Mouse (Mus musculus): ENCODE measurements around the gene Utrn. TPM values are rescaled to one million over a fixed set of nuclear protein-coding genes. Genes with fewer than 3 reads are reported as not detected.

Utrn gene
- total and polyA plus RNA-seq, 2 experiments from 2014 or later: 48.4 to 61.6 TPM

- Histone ChIP-seq H3K36me3 (replicated peaks; ENCODE audit: control insufficient read depth, insufficient read depth, low read length) (no peaks in the 10 kb centered on the region), H3K4me1 (ENCODE audit: control insufficient read depth, insufficient read depth) (peaks cover 22% of the 10 kb centered on the region), H3K4me2 (ENCODE audit: low read depth, low read length) (no peak overlapping the region), H3K9me3 (replicated peaks; ENCODE audit: control insufficient read depth, low read length) (0 out of 2 replicates have a peak, but pooled peaks cover 2% of the 10 kb centered on the region), H3K4me3 (ENCODE audit: low read depth, low read length) (no peak overlapping the region), H3K27me3 (ENCODE audit: control insufficient read depth, insufficient read depth, low read length) (no peaks in the 10 kb centered on the region), H3K9ac (replicated peaks; ENCODE audit: low read depth, low read length) (no peak overlapping the region), H3K27ac (ENCODE audit: low read depth) (no peak overlapping the region)
- no peak for TF ChIP-seq EP300 (IDR thresholded peaks at IDR 0.05; ENCODE audit: low read depth)
- TF ChIP-seq CTCF (IDR thresholded peaks at IDR 0.05; ENCODE audit: low read depth): no peak
- ATAC-seq (ENCODE audit: insufficient read depth, low read depth): no peak
- no peak for DNase-seq (ENCODE audit: low spot score)
- 89% methylated on average over 15 of the region's 15 CpGs for WGBS
Observed at GRCm38 (mm10) chr10:12852416-12853195, 16.6 kb downstream of the Utrn start.

GRCm38 (mm10) chr10:12850781-12851471 is 18.2 kb downstream of the Utrn start:
- H3K27ac ChIP-seq (ENCODE audit: low read depth): 0 out of 2 replicates have a peak overlapping the region, but pooled peaks have one; percentile 32
- WGBS: 64% methylated on average over 7 of the region's 7 CpGs
- no peaks in the 10 kb centered on the region for H3K27me3 ChIP-seq (ENCODE audit: control insufficient read depth, insufficient read depth, low read length)
- no peak overlapping the region for H3K4me2 ChIP-seq (ENCODE audit: low read depth, low read length)
- H3K9me3 ChIP-seq (replicated peaks; ENCODE audit: control insufficient read depth, low read length): 0 out of 2 replicates have a peak, but pooled peaks cover 2% of the 10 kb centered on the region
- no peak for TF ChIP-seq EP300 (IDR thresholded peaks at IDR 0.05; ENCODE audit: low read depth)
- TF ChIP-seq CTCF (IDR thresholded peaks at IDR 0.05; ENCODE audit: low read depth): no peak
- peaks cover 22% of the 10 kb centered on the region for H3K4me1 ChIP-seq (ENCODE audit: control insufficient read depth, insufficient read depth)
- no peak overlapping the region for H3K4me3 ChIP-seq (ENCODE audit: low read depth, low read length)
- H3K36me3 ChIP-seq (replicated peaks; ENCODE audit: control insufficient read depth, insufficient read depth, low read length): peaks cover 5% of the 10 kb centered on the region; the same call in 1 of the 2 replicates
- DNase-seq (ENCODE audit: low spot score) (no peak), ATAC-seq (ENCODE audit: insufficient read depth, low read depth) (no peak)
- H3K9ac ChIP-seq (replicated peaks; ENCODE audit: low read depth, low read length): no peak overlapping the region

- Histone ChIP-seq H3K4me1 (ENCODE audit: control insufficient read depth, insufficient read depth) (peaks cover 13% of the 10 kb centered on the region), H3K27me3 (ENCODE audit: control insufficient read depth, insufficient read depth, low read length) (no peaks in the 10 kb centered on the region), H3K4me2 (ENCODE audit: low read depth, low read length) (no peak overlapping the region), H3K27ac (ENCODE audit: low read depth) (no peak overlapping the region), H3K9ac (replicated peaks; ENCODE audit: low read depth, low read length) (no peak overlapping the region), H3K9me3 (replicated peaks; ENCODE audit: control insufficient read depth, low read length) (0 out of 2 replicates have a peak, but pooled peaks cover 2% of the 10 kb centered on the region), H3K4me3 (ENCODE audit: low read depth, low read length) (no peak overlapping the region), H3K36me3 (replicated peaks; ENCODE audit: control insufficient read depth, insufficient read depth, low read length) (peaks cover 9% of the 10 kb centered on the region; the same call in 1 of the 2 replicates)
- DNase-seq (ENCODE audit: low spot score): no peak
- TF ChIP-seq CTCF (IDR thresholded peaks at IDR 0.05; ENCODE audit: low read depth) (no peak), EP300 (IDR thresholded peaks at IDR 0.05; ENCODE audit: low read depth) (no peak)
- ATAC-seq (ENCODE audit: insufficient read depth, low read depth): no peak
- 68% methylated on average over 10 of the region's 10 CpGs for WGBS
Observed at GRCm38 (mm10) chr10:12848322-12849108, 20.6 kb downstream of the Utrn start.

GRCm38 (mm10) chr10:12842543-12842942 is 26.6 kb downstream of the Utrn start:
- Histone ChIP-seq H3K4me3 (ENCODE audit: low read depth, low read length) (no peak overlapping the region), H3K4me2 (ENCODE audit: low read depth, low read length) (no peak overlapping the region), H3K27me3 (ENCODE audit: control insufficient read depth, insufficient read depth, low read length) (no peaks in the 10 kb centered on the region), H3K9ac (replicated peaks; ENCODE audit: low read depth, low read length) (no peak overlapping the region), H3K4me1 (ENCODE audit: control insufficient read depth, insufficient read depth) (no peaks in the 10 kb centered on the region), H3K9me3 (replicated peaks; ENCODE audit: control insufficient read depth, low read length) (no peaks in the 10 kb centered on the region), H3K27ac (ENCODE audit: low read depth) (no peak overlapping the region), H3K36me3 (replicated peaks; ENCODE audit: control insufficient read depth, insufficient read depth, low read length) (peaks cover 9% of the 10 kb centered on the region; the same call in 1 of the 2 replicates)
- no peak for ATAC-seq (ENCODE audit: insufficient read depth, low read depth)
- 66% methylated on average over 4 of the region's 4 CpGs for WGBS
- DNase-seq (ENCODE audit: low spot score): no peak
- no peak for TF ChIP-seq CTCF (IDR thresholded peaks at IDR 0.05; ENCODE audit: low read depth)
- TF ChIP-seq EP300 (IDR thresholded peaks at IDR 0.05; ENCODE audit: low read depth): no peak

- no peak for DNase-seq (ENCODE audit: low spot score)
- no peaks in the 10 kb centered on the region for H3K4me1 ChIP-seq (ENCODE audit: control insufficient read depth, insufficient read depth)
- H3K9me3 ChIP-seq (replicated peaks; ENCODE audit: control insufficient read depth, low read length): no peaks in the 10 kb centered on the region
- 56% methylated on average over 5 of the region's 5 CpGs for WGBS
- H3K27ac ChIP-seq (ENCODE audit: low read depth): no peak overlapping the region
- ATAC-seq (ENCODE audit: insufficient read depth, low read depth): no peak
- H3K4me3 ChIP-seq (ENCODE audit: low read depth, low read length): no peak overlapping the region
- no peak overlapping the region for H3K9ac ChIP-seq (replicated peaks; ENCODE audit: low read depth, low read length)
- H3K27me3 ChIP-seq (ENCODE audit: control insufficient read depth, insufficient read depth, low read length): no peaks in the 10 kb centered on the region
- TF ChIP-seq CTCF (IDR thresholded peaks at IDR 0.05; ENCODE audit: low read depth): no peak
- TF ChIP-seq EP300 (IDR thresholded peaks at IDR 0.05; ENCODE audit: low read depth): no peak
- H3K4me2 ChIP-seq (ENCODE audit: low read depth, low read length): no peak overlapping the region
- peaks cover 9% of the 10 kb centered on the region; the same call in 1 of the 2 replicates for H3K36me3 ChIP-seq (replicated peaks; ENCODE audit: control insufficient read depth, insufficient read depth, low read length)
Observed at GRCm38 (mm10) chr10:12841497-12841896, 27.7 kb downstream of the Utrn start.
